30 mouse cellular contexts compared by ENCODE assay signal in genomic region chr17:71695716-71696315, GRCm38 (mm10). TPM values are rescaled to one million over a fixed set of nuclear protein-coding genes. Genes with fewer than 3 reads are reported as not detected.
DNase-seq lines count a peak whose midpoint lies in the region; ATAC-seq and TF ChIP-seq lines count a peak whose summit lies in the region.
"Had no signal": no experiment of that assay in that cellular context is flagged by ENCODE, and none has a peak within 500 bp of the region (broad histone marks: within the 10 kb centered on the region; RNA-seq: fewer than 3 reads in every experiment).

No protein-coding gene starts in this region.

- H3K9me3 ChIP-seq in liver, postnatal 0 days (ENCODE audit: low read length), result no peaks in the 10 kb centered on the region
- no peaks in the 10 kb centered on the region for H3K9me3 ChIP-seq in embryonic facial prominence, embryonic 10.5 days
- H3K9me3 ChIP-seq in hindbrain, embryonic 12.5 days (replicated peaks), result no peaks in the 10 kb centered on the region
- H3K9me3 ChIP-seq: kidney, embryonic 15.5 days; neural tube, embryonic 13.5 days had no signal

- TF ChIP-seq POLR2A in liver, adult 2 months (IDR thresholded peaks at IDR 0.05; ENCODE audit: extremely low read depth, insufficient read depth, low read length), result no peak

- no peaks in the 10 kb centered on the region for H3K27me3 ChIP-seq in liver, adult 2 months (ENCODE audit: control insufficient read depth, insufficient read depth, low read length)
- H3K27me3 ChIP-seq in liver, postnatal 0 days (ENCODE audit: insufficient read depth, low read length), result no peaks in the 10 kb centered on the region
- no peaks in the 10 kb centered on the region for H3K27me3 ChIP-seq in embryonic facial prominence, embryonic 10.5 days (replicated peaks; ENCODE audit: low read depth, poor library complexity, severe bottlenecking)
- no peaks in the 10 kb centered on the region for H3K27me3 ChIP-seq in hindbrain, embryonic 12.5 days
- H3K27me3 ChIP-seq: kidney, embryonic 15.5 days; neural tube, embryonic 13.5 days had no signal

- peaks cover 2% of the 10 kb centered on the region; the same call in 1 of the 2 replicates for H3K4me1 ChIP-seq in liver, adult 2 months (ENCODE audit: control insufficient read depth, insufficient read depth, low read length)
- no peaks in the 10 kb centered on the region for H3K4me1 ChIP-seq in liver, postnatal 0 days (ENCODE audit: insufficient read depth)
- H3K4me1 ChIP-seq in embryonic facial prominence, embryonic 10.5 days, result peaks cover 29% of the 10 kb centered on the region
- peaks cover 19% of the 10 kb centered on the region for H3K4me1 ChIP-seq in hindbrain, embryonic 12.5 days

- no peak overlapping the region for H3K4me2 ChIP-seq in liver, postnatal 0 days (ENCODE audit: low read depth, low read length)
- H3K4me2 ChIP-seq in hindbrain, embryonic 12.5 days (replicated peaks), result no peak overlapping the region
- H3K4me2 ChIP-seq: kidney, embryonic 15.5 days; liver, embryonic 11.5 days; neural tube, embryonic 13.5 days had no signal

- WGBS in liver, adult 2 months, result 75% methylated on average over 15 of the region's 15 CpGs
- WGBS in liver, postnatal 0 days (ENCODE audit: insufficient replicate concordance), result 70% methylated on average over 15 of the region's 15 CpGs
- 81% methylated on average over 15 of the region's 15 CpGs for WGBS in embryonic facial prominence, embryonic 10.5 days
- WGBS in hindbrain, embryonic 12.5 days, result 81% methylated on average over 15 of the region's 15 CpGs

- TF ChIP-seq CTCF in liver, adult 2 months (IDR thresholded peaks at IDR 0.05; ENCODE audit: low read depth, low read length), result no peak
- TF ChIP-seq CTCF in liver, postnatal 0 days (IDR thresholded peaks at IDR 0.05; ENCODE audit: low read depth), result no peak

- TF ChIP-seq EP300 in liver, postnatal 0 days (IDR thresholded peaks at IDR 0.05; ENCODE audit: low read depth), result no peak

- no peak overlapping the region for H3K9ac ChIP-seq in liver, adult 2 months (ENCODE audit: low read depth, low read length)
- H3K9ac ChIP-seq in liver, postnatal 0 days (replicated peaks), result no peak overlapping the region
- no peak overlapping the region for H3K9ac ChIP-seq in hindbrain, embryonic 12.5 days
- H3K9ac ChIP-seq: kidney, embryonic 15.5 days; neural tube, embryonic 13.5 days had no signal

- no peak overlapping the region for H3K4me3 ChIP-seq in liver, adult 2 months (ENCODE audit: insufficient read depth, low read depth, low read length)
- H3K4me3 ChIP-seq in liver, postnatal 0 days (ENCODE audit: low read depth, low read length), result no peak overlapping the region
- no peak overlapping the region for H3K4me3 ChIP-seq in embryonic facial prominence, embryonic 10.5 days
- no peak overlapping the region for H3K4me3 ChIP-seq in hindbrain, embryonic 12.5 days
- H3K4me3 ChIP-seq: kidney, embryonic 15.5 days; myocyte; neural tube, embryonic 13.5 days had no signal

- DNase-seq in gastrocnemius, adult 18-20 months (ENCODE audit: low spot score), result peak; percentile 20
- DNase-seq in gastrocnemius, postnatal 14 days, result no peak
- DNase-seq in liver, adult 2 months (ENCODE audit: extremely low read depth, low read depth, low spot score), result peak; percentile 50
- DNase-seq in liver, postnatal 0 days, result no peak
- no peak for DNase-seq in embryonic facial prominence, embryonic 10.5 days (ENCODE audit: low spot score)
- peak; percentile 39 for DNase-seq in heart, postnatal 4 days
- no peak for DNase-seq in layer of hippocampus, adult 9-10 months (ENCODE audit: low spot score)
- DNase-seq: cerebellum, adult 11 months; cerebellum, adult 9-11 months; kidney, postnatal 4 days; lung, adult 2 months; lung, postnatal 4 days; retina, postnatal 1 day; thymus, postnatal 25 days had no signal

- H3K36me3 ChIP-seq in liver, adult 2 months (ENCODE audit: control insufficient read depth, insufficient read depth, low read length), result no peaks in the 10 kb centered on the region
- H3K36me3 ChIP-seq in liver, postnatal 0 days (replicated peaks; ENCODE audit: insufficient read depth, low read length), result no peaks in the 10 kb centered on the region
- no peaks in the 10 kb centered on the region for H3K36me3 ChIP-seq in embryonic facial prominence, embryonic 10.5 days (replicated peaks)
- no peaks in the 10 kb centered on the region for H3K36me3 ChIP-seq in hindbrain, embryonic 12.5 days
- H3K36me3 ChIP-seq: kidney, embryonic 15.5 days; neural tube, embryonic 13.5 days had no signal

- no peak for ATAC-seq in liver, postnatal 0 days
- ATAC-seq in hindbrain, embryonic 12.5 days (ENCODE audit: low FRiP score), result no peak
- ATAC-seq: CD4-positive, CD25-positive, alpha-beta regulatory T cell, adult 4 months; intestine, postnatal 0 days; midbrain, embryonic 16.5 days had no signal

- H3K79me2 ChIP-seq in liver, adult 2 months (ENCODE audit: control insufficient read depth, insufficient read depth, low read length), result no peaks in the 10 kb centered on the region

- intact Hi-C loops in gastrocnemius, postnatal 14 days (cut with DNase I; ENCODE audit: low total_unique reads), result no loop called here

- H3K27ac ChIP-seq in liver, adult 2 months (replicated peaks; ENCODE audit: insufficient read depth, low read depth, low read length), result no peak overlapping the region
- H3K27ac ChIP-seq in liver, postnatal 0 days (ENCODE audit: low read depth), result no peak overlapping the region
- peak overlapping the region; percentile 40; the same call in 1 of the 2 replicates for H3K27ac ChIP-seq in embryonic facial prominence, embryonic 10.5 days (replicated peaks)
- H3K27ac ChIP-seq in hindbrain, embryonic 12.5 days, result no peak overlapping the region
- H3K27ac ChIP-seq: kidney, embryonic 15.5 days; neural tube, embryonic 13.5 days had no signal

RNA-seq across cellular contexts. Expression of gene Togaram2, which starts 22.8 kb away (rescaled TPM):
- 1 to 10 TPM; 2.4 to 4.9 TPM for total RNA-seq in gastrocnemius, adult 18-20 months (2021)
- total RNA-seq in gastrocnemius, postnatal 14 days (2021), result 1 to 10 TPM in 1 of 2 experiments, under 1 TPM in 1; 0.82 to 1.1 TPM
- not detected in 2 replicates for total RNA-seq in liver, adult 2 months (2014; rRNA removed)
- polyA plus RNA-seq in liver, adult 2 months (2012; rRNA removed), result not detected in 2 replicates
- polyA plus RNA-seq in liver, postnatal 0 days (2015; fragmentation: Nextera tagmentation; extraction: Ambion mirVana), result 0.04 TPM in 1 of 2 replicates, not detected in the other
- polyA plus RNA-seq in embryonic facial prominence, embryonic 10.5 days (2016; fragmentation: Nextera tagmentation; extraction: Ambion mirVana), result 0.05 TPM in 1 of 2 replicates, not detected in the other
- 1 to 10 TPM; 2.0 to 2.6 TPM for total RNA-seq in heart, postnatal 4 days (2021)
- 0.07 and 0.19 TPM in 2 replicates for polyA plus RNA-seq in hindbrain, embryonic 12.5 days (2016; fragmentation: Nextera tagmentation; extraction: Ambion mirVana)
- total RNA-seq: common myeloid progenitor, adult 5-6 weeks had no signal
- polyA plus RNA-seq: CD4-positive, CD25-positive, alpha-beta regulatory T cell, adult 4 months; hindbrain, embryonic 11.5 days; limb, embryonic 11.5 days; liver, embryonic 11.5 days had no signal

RNA-seq across cellular contexts. Expression of gene Pcare, which starts 56.9 kb away (rescaled TPM):
- total RNA-seq in gastrocnemius, adult 18-20 months (2021), result under 1 TPM in 1 of 2 experiments, not detected in 1; 0.05 TPM
- total RNA-seq in gastrocnemius, postnatal 14 days (2021), result not detected
- total RNA-seq in liver, adult 2 months (2014; rRNA removed), result not detected in 2 replicates
- polyA plus RNA-seq in liver, adult 2 months (2012; rRNA removed), result not detected in 2 replicates
- polyA plus RNA-seq in liver, postnatal 0 days (2015; fragmentation: Nextera tagmentation; extraction: Ambion mirVana), result not detected in 2 replicates
- polyA plus RNA-seq in embryonic facial prominence, embryonic 10.5 days (2016; fragmentation: Nextera tagmentation; extraction: Ambion mirVana), result not detected in 2 replicates
- 1 to 10 TPM; 1.4 to 1.6 TPM for total RNA-seq in heart, postnatal 4 days (2021)
- not detected in 2 replicates for polyA plus RNA-seq in hindbrain, embryonic 12.5 days (2016; fragmentation: Nextera tagmentation; extraction: Ambion mirVana)
- total RNA-seq: adrenal gland, adult 18-20 months; adrenal gland, postnatal 4 days; common myeloid progenitor, adult 5-6 weeks; gastrocnemius, adult 8-10 months; megakaryocyte-erythroid progenitor cell, adult 5-6 weeks had no signal
- polyA plus RNA-seq: CD4-positive, CD25-positive, alpha-beta regulatory T cell, adult 4 months; hindbrain, embryonic 11.5 days; intestine, postnatal 0 days; kidney, embryonic 15.5 days; limb, embryonic 11.5 days; liver, embryonic 11.5 days; midbrain, embryonic 16.5 days; myocyte; neural tube, embryonic 13.5 days; stomach, embryonic 14.5 days had no signal

Comparison
In these comparisons a context has a peak if more than half of its experiments do, and no peak if none do; other contexts are left out.
1. DNase-seq: peak in gastrocnemius, adult 18-20 months (single experiment), liver, adult 2 months (single experiment) and heart, postnatal 4 days (single experiment); none in gastrocnemius, postnatal 14 days (single experiment), liver, postnatal 0 days (single experiment), embryonic facial prominence, embryonic 10.5 days (single experiment) and layer of hippocampus, adult 9-10 months (single experiment).